Mouse (Mus musculus) megakaryocyte-erythroid progenitor cell, adult 5-6 weeks (primary cell): ENCODE results near the gene Rab11fip3. TPM values are rescaled to one million over a fixed set of nuclear protein-coding genes. Genes with fewer than 3 reads are reported as not detected.

ENCODE experiments used
- ATAC-seq: replicated peaks from 2 replicates; pipeline ENCODE4 v1.8.0; 2016; ENCODE audit warnings: mild to moderate bottlenecking, inconsistent platforms; ENCODE audit not compliant: severe bottlenecking, poor library complexity, low FRiP score, low TSS enrichment
- total RNA-seq, 2 experiments: library from RNA; stranded (forward) in 1 of 2; stranded (reverse) in 1 of 2; fragments of 200-1000, 215-1000 nt in 1 of 2; fragments of >200 nt in 1 of 2; fragmentation: Nextera tagmentation in 1 of 2; gene quantifications; 2 replicates each; pipeline ENCODE4 v1.2.3; 2014 to 2017

Rab11fip3 gene
- total RNA-seq, 2 experiments from 2014 or later, result 0.33 to 0.48 TPM

DNA sequence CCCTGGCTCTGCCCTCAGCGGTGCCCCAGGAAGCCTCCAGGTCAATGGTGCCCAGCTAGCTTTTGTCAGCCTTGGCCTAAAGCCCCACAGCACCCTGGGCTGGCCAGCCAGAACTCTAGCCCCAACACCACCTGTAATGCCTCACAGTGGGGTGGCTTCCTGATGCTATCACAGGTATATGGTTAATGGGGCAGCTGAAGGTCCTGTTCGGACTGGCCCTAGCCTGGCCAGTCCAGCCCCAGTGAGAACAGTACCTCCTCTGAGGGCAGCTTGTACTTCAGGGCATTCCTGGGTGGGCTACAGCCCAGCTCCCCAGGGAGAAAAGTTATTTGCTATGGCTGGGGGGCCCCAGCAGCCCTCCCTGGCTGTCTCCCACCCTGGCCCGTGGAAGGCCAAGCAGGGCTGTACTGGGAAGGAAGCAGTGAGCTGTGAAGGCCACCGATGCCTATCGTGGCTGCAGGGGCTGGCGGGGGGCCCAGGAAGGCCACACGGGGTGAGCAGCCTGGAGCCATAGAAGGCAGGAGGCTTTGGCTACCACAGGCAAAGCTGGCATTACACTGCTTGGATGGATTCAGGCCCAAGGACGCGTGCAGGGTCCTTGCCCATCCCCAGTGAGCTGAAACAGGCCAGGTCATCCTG lies 123.7 kb downstream of the Rab11fip3 start:
- no peak for ATAC-seq

DNA sequence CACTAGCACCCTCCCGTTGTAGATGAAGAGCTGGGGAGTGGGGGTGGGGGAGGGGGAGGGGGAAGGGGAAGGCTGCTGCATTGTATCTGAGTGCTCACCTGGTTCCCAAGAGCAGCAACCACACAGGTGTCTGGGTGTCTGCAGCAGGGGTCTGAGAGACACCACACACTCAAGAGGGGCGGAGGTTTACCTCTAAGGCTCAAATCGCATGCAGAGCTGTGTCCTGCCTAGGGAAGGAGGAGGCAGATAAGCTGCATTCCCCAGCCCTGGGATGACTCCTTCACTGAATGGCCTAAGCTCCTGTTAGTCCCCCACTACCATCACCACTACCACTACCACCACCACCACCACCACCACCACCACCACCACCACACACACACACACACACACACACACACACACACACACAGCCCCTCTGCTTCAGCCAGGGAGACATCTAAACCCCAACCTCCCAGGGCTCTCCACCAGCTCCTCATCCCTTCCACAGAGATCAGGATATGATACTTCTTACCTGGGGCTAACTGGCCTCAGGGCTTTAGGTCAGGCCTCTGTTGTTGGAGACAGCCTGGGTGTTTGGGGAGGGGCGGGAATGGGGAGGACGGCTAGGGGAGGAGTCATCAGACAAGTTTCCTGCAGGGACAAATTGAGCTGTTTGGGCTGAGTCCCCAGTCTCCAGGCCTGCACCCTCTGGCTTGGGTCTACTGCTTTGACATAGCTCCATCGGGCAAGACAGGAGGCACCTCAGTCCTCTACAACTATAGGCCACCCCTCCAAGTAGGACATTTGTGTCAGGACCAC lies 124.8 kb downstream of the Rab11fip3 start, which contains the start of the genes Pigq and Nhlrc4:
Gene Pigq (minus strand): TSS at position 571 of the 798 bp plus-strand sequence.
Gene Nhlrc4 (minus strand): TSS at position 596 of the 798 bp plus-strand sequence.
- no peak for ATAC-seq

DNA sequence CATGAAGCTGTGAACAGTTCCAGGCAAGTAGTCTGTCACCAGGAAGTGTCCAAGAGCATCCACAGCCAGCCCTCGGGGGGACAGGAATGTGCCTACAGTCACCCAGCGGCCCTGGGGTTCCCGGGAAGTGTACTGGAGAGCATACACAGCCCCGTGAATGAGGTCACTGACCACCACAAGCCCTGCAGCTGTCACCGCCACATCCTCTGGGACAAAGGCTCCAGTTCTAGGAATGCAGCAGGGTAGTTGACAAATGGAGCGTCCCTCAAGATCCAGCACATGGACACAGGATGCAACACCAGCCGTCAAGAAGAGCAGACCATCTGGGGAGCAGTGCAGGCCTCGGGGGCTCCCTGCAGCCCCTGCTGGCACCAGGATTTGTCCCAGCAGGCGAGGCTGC lies 125.6 kb downstream of the Rab11fip3 start:
- no peak for ATAC-seq

DNA sequence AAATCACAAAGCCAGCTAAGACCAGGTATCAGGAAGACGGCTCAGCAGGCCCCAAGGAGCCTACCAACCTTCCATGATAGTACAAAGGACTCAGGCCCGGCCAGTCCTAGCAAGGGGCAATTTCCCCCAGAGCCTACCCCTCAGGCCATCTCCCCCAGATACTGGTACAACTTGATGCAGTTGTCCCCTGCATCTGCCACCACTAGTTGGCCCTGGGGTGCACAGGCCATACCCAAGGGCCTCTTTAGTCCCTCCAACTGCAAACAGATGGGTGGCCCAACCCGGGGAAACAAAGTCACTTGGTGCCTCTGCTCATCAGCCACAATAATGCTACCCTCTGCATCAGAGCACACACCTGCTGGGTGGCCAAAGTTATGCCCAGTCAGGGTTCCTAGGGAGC lies 126.1 kb downstream of the Rab11fip3 start:
- peak; percentile 12; the same call in 1 of the 2 replicates for ATAC-seq

DNA sequence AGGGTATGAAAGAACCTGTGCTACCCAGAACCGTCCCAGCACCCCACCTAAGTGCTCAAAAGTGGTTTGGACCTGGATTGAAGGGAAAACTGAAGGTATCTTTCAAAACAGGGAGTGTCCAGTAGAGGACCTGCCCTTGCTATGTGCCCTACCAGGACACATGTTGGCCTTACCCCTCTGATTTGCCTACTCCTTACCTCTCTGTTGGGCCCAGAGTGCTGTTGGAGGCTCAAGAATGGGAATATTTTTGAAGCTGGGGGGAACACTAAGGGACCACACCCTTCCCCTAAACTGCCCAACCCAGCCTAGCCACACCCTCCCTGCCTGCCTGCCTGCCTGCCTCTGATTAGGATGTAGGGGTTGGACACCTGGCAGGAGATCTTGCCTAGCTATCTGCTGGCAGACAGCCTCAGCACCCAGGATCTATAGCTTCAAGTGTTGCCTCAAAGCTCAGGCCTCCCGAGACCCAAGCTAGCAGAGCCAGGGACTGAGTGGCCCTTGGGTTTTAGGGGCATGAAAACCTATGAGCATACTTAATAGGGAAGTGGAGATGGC lies 126.7 kb downstream of the Rab11fip3 start:
- ATAC-seq, result peak; percentile 88

DNA sequence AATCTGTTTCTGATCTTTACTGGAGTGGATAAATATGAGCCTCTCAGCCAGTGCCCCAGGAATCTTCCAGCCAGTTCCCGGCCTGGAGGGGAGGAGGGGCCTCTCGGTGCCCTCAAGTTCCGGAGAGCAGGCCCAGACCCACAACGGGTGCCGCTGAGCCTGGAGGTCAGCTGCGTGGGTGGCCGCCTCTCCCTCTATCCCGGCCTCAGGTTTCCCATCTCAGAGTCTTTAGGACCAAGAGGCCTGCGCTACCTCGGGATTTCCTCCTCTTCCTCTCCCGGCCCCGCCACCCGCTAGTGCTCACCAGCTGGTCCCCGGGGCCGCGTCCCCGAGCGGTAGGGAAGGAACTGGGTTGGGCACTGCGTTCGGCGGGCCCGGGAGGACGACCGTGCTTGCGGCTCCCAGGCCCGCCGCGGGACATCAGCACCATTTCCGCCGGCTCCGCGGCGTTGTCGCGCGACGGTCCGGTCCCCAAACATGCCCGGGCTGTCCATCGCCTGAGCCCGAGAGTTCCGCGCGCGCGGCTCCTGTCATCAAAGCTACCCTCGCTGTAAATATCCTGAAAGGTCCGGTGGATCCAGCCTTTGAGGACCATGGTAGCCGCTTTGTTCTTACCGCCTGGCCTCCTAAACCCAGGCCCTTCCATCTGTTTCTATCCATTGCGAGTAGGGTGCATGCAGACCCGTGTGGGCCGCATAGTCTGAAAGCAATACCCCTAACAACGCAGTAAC lies 127.7 kb downstream of the Rab11fip3 start:
- no peak for ATAC-seq

Other genes starting within 250 kb of the Rab11fip3 start
- gene Wdr24, start 245.9 kb downstream of the Rab11fip3 start, total RNA-seq (2014; fragmentation: Nextera tagmentation), result 16.6 and 33.3 TPM in 2 replicates
- gene Wdr24, start 245.9 kb downstream of the Rab11fip3 start, total RNA-seq (2017), result 15.5 and 17.2 TPM in 2 replicates
- 20.1 and 31.7 TPM in 2 replicates for gene Jmjd8, start 240.7 kb downstream of the Rab11fip3 start, total RNA-seq (2014; fragmentation: Nextera tagmentation)
- 19.5 and 21.5 TPM in 2 replicates for gene Jmjd8, start 240.7 kb downstream of the Rab11fip3 start, total RNA-seq (2017)
- gene Stub1, start 236.2 kb downstream of the Rab11fip3 start, total RNA-seq (2014; fragmentation: Nextera tagmentation), result 89.4 and 112 TPM in 2 replicates
- gene Stub1, start 236.2 kb downstream of the Rab11fip3 start, total RNA-seq (2017), result 77.6 and 77.7 TPM in 2 replicates
- 0.50 and 2.0 TPM in 2 replicates for gene Rhbdl1, start 232.3 kb downstream of the Rab11fip3 start, total RNA-seq (2014; fragmentation: Nextera tagmentation)
- 0.30 and 0.47 TPM in 2 replicates for gene Rhbdl1, start 232.3 kb downstream of the Rab11fip3 start, total RNA-seq (2017)
- 1.7 and 6.4 TPM in 2 replicates for gene Gm20683, start 227.8 kb downstream of the Rab11fip3 start, total RNA-seq (2014; fragmentation: Nextera tagmentation)
- not detected in 2 replicates for gene Gm20683, start 227.8 kb downstream of the Rab11fip3 start, total RNA-seq (2017)
- gene Rhot2, start 224.7 kb downstream of the Rab11fip3 start, total RNA-seq (2014; fragmentation: Nextera tagmentation), result 51.2 and 54.8 TPM in 2 replicates
- 21.3 and 27.4 TPM in 2 replicates for gene Rhot2, start 224.7 kb downstream of the Rab11fip3 start, total RNA-seq (2017)
- 43.3 and 47.4 TPM in 2 replicates for gene Wdr90, start 208.1 kb downstream of the Rab11fip3 start, total RNA-seq (2014; fragmentation: Nextera tagmentation)
- 4.6 and 10.0 TPM in 2 replicates for gene Wdr90, start 208.1 kb downstream of the Rab11fip3 start, total RNA-seq (2017)
- gene Mcrip2, start 200.8 kb downstream of the Rab11fip3 start, total RNA-seq (2014; fragmentation: Nextera tagmentation), result 87.4 and 109 TPM in 2 replicates
- 35.6 and 40.8 TPM in 2 replicates for gene Mcrip2, start 200.8 kb downstream of the Rab11fip3 start, total RNA-seq (2017)
- gene Mettl26, start 194.5 kb downstream of the Rab11fip3 start, total RNA-seq (2014; fragmentation: Nextera tagmentation), result 26.3 and 37.6 TPM in 2 replicates
- gene Mettl26, start 194.5 kb downstream of the Rab11fip3 start, total RNA-seq (2017), result 9.3 and 19.8 TPM in 2 replicates
- 0.87 TPM in 1 of 2 replicates, not detected in the other for gene Wfikkn1, start 188.7 kb downstream of the Rab11fip3 start, total RNA-seq (2014; fragmentation: Nextera tagmentation)
- 0.19 and 1.4 TPM in 2 replicates for gene Wfikkn1, start 188.7 kb downstream of the Rab11fip3 start, total RNA-seq (2017)
- gene Rab40c, start 149.8 kb downstream of the Rab11fip3 start, total RNA-seq (2014; fragmentation: Nextera tagmentation), result 2.4 and 8.9 TPM in 2 replicates
- 7.9 and 30.2 TPM in 2 replicates for gene Rab40c, start 149.8 kb downstream of the Rab11fip3 start, total RNA-seq (2017)
- 211 and 231 TPM in 2 replicates for gene Pigq, start 124.6 kb downstream of the Rab11fip3 start, total RNA-seq (2014; fragmentation: Nextera tagmentation)
- 102 and 156 TPM in 2 replicates for gene Pigq, start 124.6 kb downstream of the Rab11fip3 start, total RNA-seq (2017)
- not detected in 2 replicates for gene Nhlrc4, start 124.6 kb downstream of the Rab11fip3 start, total RNA-seq (2014; fragmentation: Nextera tagmentation)
- not detected in 2 replicates for gene Nhlrc4, start 124.6 kb downstream of the Rab11fip3 start, total RNA-seq (2017)
- not detected in 2 replicates for gene A930017K11Rik, start 117.0 kb downstream of the Rab11fip3 start, total RNA-seq (2014; fragmentation: Nextera tagmentation)
- 0.05 TPM in 1 of 2 replicates, not detected in the other for gene A930017K11Rik, start 117.0 kb downstream of the Rab11fip3 start, total RNA-seq (2017)
- 14.8 and 18.4 TPM in 2 replicates for gene Capn15, start 83.8 kb downstream of the Rab11fip3 start, total RNA-seq (2014; fragmentation: Nextera tagmentation)
- gene Capn15, start 83.8 kb downstream of the Rab11fip3 start, total RNA-seq (2017), result 1.7 and 3.5 TPM in 2 replicates
- 6.8 and 7.7 TPM in 2 replicates for gene Decr2, start 20.8 kb upstream of the Rab11fip3 start, total RNA-seq (2014; fragmentation: Nextera tagmentation)
- 5.6 and 7.8 TPM in 2 replicates for gene Decr2, start 20.8 kb upstream of the Rab11fip3 start, total RNA-seq (2017)
- gene Nme4, start 26.0 kb upstream of the Rab11fip3 start, total RNA-seq (2014; fragmentation: Nextera tagmentation), result 103 and 104 TPM in 2 replicates
- gene Nme4, start 26.0 kb upstream of the Rab11fip3 start, total RNA-seq (2017), result 70.5 and 80.3 TPM in 2 replicates
- gene Tmem8, start 43.7 kb upstream of the Rab11fip3 start, total RNA-seq (2014; fragmentation: Nextera tagmentation), result 38.1 and 41.1 TPM in 2 replicates
- gene Tmem8, start 43.7 kb upstream of the Rab11fip3 start, total RNA-seq (2017), result 6.0 and 18.4 TPM in 2 replicates
- gene Mrpl28, start 53.9 kb upstream of the Rab11fip3 start, total RNA-seq (2014; fragmentation: Nextera tagmentation), result 116 and 152 TPM in 2 replicates
- 30.1 and 63.1 TPM in 2 replicates for gene Mrpl28, start 53.9 kb upstream of the Rab11fip3 start, total RNA-seq (2017)
- 29.2 and 32.1 TPM in 2 replicates for gene Axin1, start 69.1 kb upstream of the Rab11fip3 start, total RNA-seq (2014; fragmentation: Nextera tagmentation)
- gene Axin1, start 69.1 kb upstream of the Rab11fip3 start, total RNA-seq (2017), result 39.9 and 208 TPM in 2 replicates
- 14.1 and 22.5 TPM in 2 replicates for gene Pdia2, start 129.5 kb upstream of the Rab11fip3 start, total RNA-seq (2014; fragmentation: Nextera tagmentation)
- 6.6 and 13.9 TPM in 2 replicates for gene Pdia2, start 129.5 kb upstream of the Rab11fip3 start, total RNA-seq (2017)
- gene Rgs11, start 133.4 kb upstream of the Rab11fip3 start, total RNA-seq (2014; fragmentation: Nextera tagmentation), result 1.4 TPM in 1 of 2 replicates, not detected in the other
- gene Rgs11, start 133.4 kb upstream of the Rab11fip3 start, total RNA-seq (2017), result not detected in 2 replicates
- gene Arhgdig, start 138.2 kb upstream of the Rab11fip3 start, total RNA-seq (2014; fragmentation: Nextera tagmentation), result 6.3 and 10.4 TPM in 2 replicates
- 1.0 and 4.5 TPM in 2 replicates for gene Arhgdig, start 138.2 kb upstream of the Rab11fip3 start, total RNA-seq (2017)
- gene Fam234a, start 174.7 kb upstream of the Rab11fip3 start, total RNA-seq (2014; fragmentation: Nextera tagmentation), result 5.5 and 6.2 TPM in 2 replicates
- 4.6 and 5.3 TPM in 2 replicates for gene Fam234a, start 174.7 kb upstream of the Rab11fip3 start, total RNA-seq (2017)
- 92.6 and 106 TPM in 2 replicates for gene Luc7l, start 183.3 kb upstream of the Rab11fip3 start, total RNA-seq (2014; fragmentation: Nextera tagmentation)
- 156 and 197 TPM in 2 replicates for gene Luc7l, start 183.3 kb upstream of the Rab11fip3 start, total RNA-seq (2017)